ENCODE assay signal across 8 mouse cellular contexts in genomic region chr1:44551461-44552370, GRCm38 (mm10). TPM values are rescaled to one million over a fixed set of nuclear protein-coding genes. Genes with fewer than 3 reads are reported as not detected.
DNase-seq lines count a peak whose midpoint lies in the region.

Gulp1 (plus strand) TSS chr1:44551511.

- no peaks in the 10 kb centered on the region for H3K36me3 ChIP-seq in embryonic facial prominence, embryonic 10.5 days (replicated peaks)
- no peaks in the 10 kb centered on the region; the same call in 1 of the 2 replicates for H3K36me3 ChIP-seq in limb, embryonic 10.5 days
- no peaks in the 10 kb centered on the region for H3K36me3 ChIP-seq in midbrain, embryonic 10.5 days

- peak within 1 kb of the TSS; percentile 97 for H3K27ac ChIP-seq in embryonic facial prominence, embryonic 10.5 days (replicated peaks)
- H3K27ac ChIP-seq in limb, embryonic 10.5 days: peak within 1 kb of the TSS; percentile 99
- peak within 1 kb of the TSS; percentile 94 for H3K27ac ChIP-seq in midbrain, embryonic 10.5 days (replicated peaks)

- peak; percentile 37 to 56 for DNase-seq in adrenal gland, postnatal 4 days (ENCODE audit: low spot score in 2 of 2)
- peak; percentile 89 for DNase-seq in embryonic facial prominence, embryonic 10.5 days (ENCODE audit: low spot score)
- peak; percentile 98 for DNase-seq in heart, adult 11 months
- DNase-seq in kidney, adult 11 months: peak; percentile 48
- DNase-seq in limb, embryonic 10.5 days (ENCODE audit: low spot score): peak; percentile 87
- peak; percentile 87 for DNase-seq in midbrain, embryonic 10.5 days (ENCODE audit: low spot score)
- DNase-seq in skeletal muscle tissue, adult 2 months (ENCODE audit: low read depth, low spot score): peak; percentile 42
- no peak for DNase-seq in c-Kit-positive CD71-positive TER-119-positive erythroid progenitor cells, embryonic 14.5 days (ENCODE audit: low spot score)

- no peaks in the 10 kb centered on the region for H3K27me3 ChIP-seq in embryonic facial prominence, embryonic 10.5 days (replicated peaks; ENCODE audit: low read depth, poor library complexity, severe bottlenecking)
- H3K27me3 ChIP-seq in limb, embryonic 10.5 days (ENCODE audit: low read depth, poor library complexity, severe bottlenecking): no peaks in the 10 kb centered on the region
- no peaks in the 10 kb centered on the region for H3K27me3 ChIP-seq in midbrain, embryonic 10.5 days (ENCODE audit: low read depth, poor library complexity, severe bottlenecking)

- WGBS in embryonic facial prominence, embryonic 10.5 days: under 1% methylated on average over 55 of the region's 55 CpGs
- 0% methylated on average over 55 of the region's 55 CpGs for WGBS in limb, embryonic 10.5 days
- under 1% methylated on average over 55 of the region's 55 CpGs for WGBS in midbrain, embryonic 10.5 days

- no peaks in the 10 kb centered on the region for H3K9me3 ChIP-seq in embryonic facial prominence, embryonic 10.5 days
- H3K9me3 ChIP-seq in limb, embryonic 10.5 days (replicated peaks): no peaks in the 10 kb centered on the region
- H3K9me3 ChIP-seq in midbrain, embryonic 10.5 days (replicated peaks): no peaks in the 10 kb centered on the region

- peaks cover 29% of the 10 kb centered on the region for H3K4me1 ChIP-seq in embryonic facial prominence, embryonic 10.5 days
- peaks cover 28% of the 10 kb centered on the region for H3K4me1 ChIP-seq in limb, embryonic 10.5 days
- peaks cover 30% of the 10 kb centered on the region for H3K4me1 ChIP-seq in midbrain, embryonic 10.5 days

- H3K4me3 ChIP-seq in embryonic facial prominence, embryonic 10.5 days: peak within 1 kb of the TSS; percentile 87
- peak within 1 kb of the TSS; percentile 88 for H3K4me3 ChIP-seq in limb, embryonic 10.5 days
- peak within 1 kb of the TSS; percentile 84 for H3K4me3 ChIP-seq in midbrain, embryonic 10.5 days

RNA-seq across cellular contexts. Expression of gene Gulp1, which starts in this region (rescaled TPM):
- 10 to 100 TPM; 41.0 TPM for total RNA-seq in adrenal gland, postnatal 4 days (2021)
- 22.0 and 24.9 TPM in 2 replicates for polyA plus RNA-seq in embryonic facial prominence, embryonic 10.5 days (2016; fragmentation: Nextera tagmentation; extraction: Ambion mirVana)
- polyA plus RNA-seq in limb, embryonic 10.5 days (2016; fragmentation: Nextera tagmentation; extraction: Ambion mirVana): 24.2 and 33.0 TPM in 2 replicates
- 21.8 and 26.0 TPM in 2 replicates for polyA plus RNA-seq in midbrain, embryonic 10.5 days (2016; fragmentation: Nextera tagmentation; extraction: Ambion mirVana)
